Mouse (Mus musculus) thymus, postnatal 10 days (tissue): ENCODE data around the gene Snph.
"Not testable (repeated sequence)": the region's sequence is repeated elsewhere in the genome, so short reads cannot be mapped to it uniquely, and the experiment has no call there.

Source experiments
- DNase-seq, 2 experiments: peaks; one replicate each; pipeline ENCODE4 v3.0.0; 2021; ENCODE audit warnings: low spot score in 2 of 2

The Snph gene

DNA sequence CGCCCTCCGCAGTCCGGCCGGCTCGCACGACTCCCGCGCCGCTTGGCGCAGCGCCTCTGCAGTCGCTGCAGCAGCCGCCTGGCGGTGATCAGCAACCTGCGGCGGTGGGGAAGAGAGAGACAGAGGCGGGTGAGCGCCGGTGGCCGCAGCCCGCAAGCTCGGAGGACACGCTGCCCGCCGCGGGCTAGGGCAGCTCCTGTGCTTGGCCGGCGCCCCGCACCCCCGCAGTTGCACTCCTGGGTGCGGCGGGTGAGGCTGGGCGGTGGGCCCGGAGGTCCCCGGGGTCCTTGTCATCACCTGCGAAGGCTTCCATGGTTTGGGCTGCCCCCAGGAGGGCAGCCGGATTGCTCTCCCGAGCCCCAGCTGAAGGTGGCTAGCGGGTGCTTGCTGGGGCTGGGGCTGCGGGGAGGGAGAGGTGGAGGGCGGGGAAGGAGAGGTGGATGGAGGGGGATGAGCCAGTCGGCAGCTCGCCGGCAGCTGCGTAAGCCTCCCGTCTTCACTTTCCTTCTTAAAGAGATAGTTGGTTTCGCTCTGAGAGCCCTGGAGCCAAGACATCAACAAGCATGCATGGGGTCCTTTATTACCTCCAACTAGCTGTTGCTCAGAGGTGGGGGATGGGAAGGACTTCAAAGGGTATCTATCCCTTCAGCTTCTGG lies at the start of gene Snph:
TSS of gene Snph (minus strand) at position 435 of the 656 bp plus-strand sequence.
- DNase-seq = peak; percentile 34 to 47

GRCm38 (mm10) chr2:151676234-151676633 lies 43.8 kb upstream of the Snph start:
- no peak for DNase-seq

DNA sequence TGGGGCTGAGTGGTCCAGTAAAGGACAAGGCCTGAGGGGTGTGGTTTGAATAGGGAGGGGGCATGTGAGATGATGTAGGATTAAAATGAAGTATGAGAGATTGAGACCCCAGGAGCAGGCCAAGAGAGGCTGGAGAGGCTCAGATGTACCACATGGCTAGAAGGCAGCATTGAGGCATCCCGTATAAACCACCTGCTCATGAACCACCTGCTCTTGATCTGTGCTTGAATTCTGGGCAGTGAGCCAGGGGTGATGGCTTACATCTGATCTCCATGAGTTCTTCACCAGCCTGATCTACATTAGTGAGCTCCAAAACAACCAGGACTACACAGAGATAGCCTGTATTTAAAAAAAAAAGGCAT lies 38.6 kb upstream of the Snph start:
- no peak for DNase-seq

GRCm38 (mm10) chr2:151670026-151670967 lies 37.9 kb upstream of the Snph start:
- no peak for DNase-seq

GRCm38 (mm10) chr2:151668433-151668832 lies 36.0 kb upstream of the Snph start, which contains the start of gene Rad21l:
Gene Rad21l, minus strand, starts transcription at chr2:151668533.
- DNase-seq = no peak

DNA sequence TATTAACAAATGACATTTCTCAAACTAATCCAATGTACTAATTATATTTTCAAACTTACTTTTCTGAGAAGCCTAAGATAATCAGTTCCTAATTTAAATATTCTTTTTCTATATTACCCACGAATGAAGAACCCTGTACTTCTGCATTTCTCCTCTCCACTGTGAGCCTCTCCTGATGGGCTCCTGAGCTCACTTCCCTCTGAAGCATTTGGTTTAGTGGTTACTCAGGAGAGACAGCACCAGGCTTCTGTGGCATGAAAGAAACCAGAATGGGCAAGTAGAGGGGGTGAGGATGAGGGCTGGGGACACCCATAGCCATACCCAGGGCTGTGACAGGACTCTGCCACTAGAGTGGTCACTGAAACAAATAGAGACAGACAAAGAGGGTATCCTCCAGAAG lies 19.7 kb upstream of the Snph start:
- DNase-seq = no peak

DNA sequence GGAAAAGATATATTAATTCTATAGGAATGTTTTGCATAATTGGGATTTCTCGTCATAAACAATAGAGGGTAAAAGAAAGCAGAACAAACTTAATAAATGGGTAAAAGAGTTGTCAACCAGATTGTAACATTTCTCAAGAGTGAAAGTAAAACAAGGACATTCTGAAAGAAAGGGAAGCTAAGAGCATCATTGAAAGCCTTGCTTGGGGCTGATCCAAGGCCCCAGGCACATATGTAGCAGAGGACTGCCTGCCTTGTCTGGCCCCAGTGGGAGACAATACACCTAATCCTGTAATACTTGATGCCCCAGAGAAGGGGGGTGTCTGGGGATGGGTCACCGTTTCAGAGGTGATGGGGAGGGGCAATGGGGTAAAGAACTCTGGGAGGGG lies 3.6 kb upstream of the Snph start:
- no peak for DNase-seq

DNA sequence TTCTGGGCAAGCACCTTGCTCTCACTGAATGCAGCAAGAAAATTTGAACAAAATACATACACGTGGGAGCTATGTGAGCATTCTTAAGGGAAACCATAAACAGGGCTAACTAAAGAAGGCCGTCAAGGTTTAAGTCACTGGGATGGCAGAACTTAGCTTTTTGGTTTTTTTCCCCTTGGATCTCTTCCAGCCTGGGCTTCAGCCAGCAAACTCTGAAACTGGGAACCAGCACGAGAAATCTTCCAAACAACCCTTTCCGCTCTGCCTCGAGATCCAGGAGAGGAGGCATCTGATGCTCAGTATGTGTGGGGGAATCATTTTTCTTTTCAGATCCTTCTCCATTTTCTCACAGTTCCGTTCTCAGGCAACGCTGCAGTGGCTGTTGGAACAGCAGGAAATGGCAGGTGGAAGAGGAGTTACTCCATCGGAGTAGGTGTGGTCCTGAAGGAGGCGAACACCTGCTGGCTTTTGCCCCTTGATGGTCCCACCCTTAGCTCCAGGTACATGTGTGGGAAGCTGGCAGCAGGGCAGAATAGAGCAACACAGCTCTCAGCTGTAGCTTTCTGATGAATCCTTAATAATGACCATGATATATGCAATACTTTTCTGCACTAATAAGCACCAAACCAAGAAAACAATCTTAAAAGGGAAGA lies 3.1 kb upstream of the Snph start:
- DNase-seq = no peak

DNA sequence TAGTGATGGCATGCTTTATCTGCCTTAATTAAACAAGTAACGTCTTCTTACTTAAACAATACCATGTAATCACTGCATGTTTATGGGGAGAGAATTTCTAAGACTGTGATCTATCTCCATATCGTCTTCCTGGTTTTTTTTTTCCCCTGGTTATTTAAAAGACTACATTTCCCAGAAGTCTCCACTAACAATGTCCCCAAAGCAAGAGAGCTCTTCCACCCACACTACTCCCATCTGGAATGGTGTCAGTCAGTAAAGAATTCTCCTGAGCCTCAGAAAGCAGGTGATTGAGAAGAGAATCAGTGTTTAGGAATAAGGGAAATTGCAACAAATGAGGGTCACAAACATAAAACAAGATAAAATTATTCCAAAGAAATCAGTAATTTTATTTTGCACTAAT lies 2.5 kb upstream of the Snph start:
- no peak for DNase-seq

DNA sequence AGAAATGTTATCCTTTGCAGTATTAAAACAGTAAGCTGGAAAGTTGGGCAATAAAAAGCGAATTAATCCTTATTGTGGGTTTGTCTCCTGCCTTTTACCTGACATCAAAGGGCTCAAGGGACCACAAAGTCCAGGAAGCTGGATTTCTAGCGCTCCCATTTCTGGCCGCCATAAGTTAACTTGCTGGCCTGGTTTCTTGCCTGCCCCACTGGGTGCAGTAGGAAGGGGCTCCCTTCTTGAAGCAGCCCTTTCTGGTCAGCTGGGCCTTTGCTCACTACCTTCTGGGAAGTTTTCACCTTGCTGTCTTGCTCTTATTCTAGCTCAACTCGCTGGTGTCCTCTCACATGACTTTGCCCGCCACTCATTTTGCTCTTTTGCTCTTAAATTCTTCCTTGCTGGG lies 589 bp upstream of the Snph start:
- DNase-seq = no peak

- no peak for DNase-seq
Measured at GRCm38 (mm10) chr2:151631406-151632158, 811 bp downstream of the Snph start.

DNA sequence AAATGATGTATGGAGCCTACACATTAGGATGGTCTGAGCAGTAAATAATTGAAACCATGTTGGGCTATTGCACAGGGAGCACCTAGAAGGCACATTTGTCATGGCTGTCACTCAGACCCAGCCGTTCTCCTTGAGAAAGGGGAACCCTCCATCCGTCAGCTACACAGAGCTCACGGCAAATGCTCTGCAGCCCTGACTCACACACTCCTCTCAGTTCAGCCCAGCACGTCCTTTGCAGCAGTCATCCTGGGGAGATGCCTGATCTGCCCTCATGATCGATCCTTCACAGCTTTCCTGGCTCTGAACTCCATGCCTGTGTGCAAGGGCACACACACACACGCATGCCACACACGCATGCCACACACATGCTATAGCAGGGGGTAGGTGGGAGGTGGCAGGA lies 3.1 kb downstream of the Snph start:
- DNase-seq = no peak

DNA sequence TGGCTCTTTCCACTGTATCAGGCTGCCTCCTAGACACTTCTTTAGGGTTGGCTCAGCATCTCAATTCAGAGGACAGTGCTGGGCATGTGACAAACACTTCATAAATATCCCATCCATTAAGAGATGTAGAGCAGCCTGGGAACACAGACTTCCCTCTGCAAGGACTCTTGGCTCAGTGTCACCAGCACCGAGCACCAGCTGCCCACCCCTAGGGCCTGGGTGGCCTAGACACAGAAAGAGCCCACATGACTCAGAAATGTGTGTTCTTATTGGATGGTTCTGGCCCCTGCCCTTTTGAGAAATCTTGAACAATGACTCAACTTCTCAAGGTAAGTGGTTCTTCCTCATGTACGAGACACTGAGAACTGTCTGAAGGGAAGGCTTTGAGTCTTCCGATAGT lies 4.4 kb downstream of the Snph start:
- no peak for DNase-seq

- DNase-seq = no peak
Measured at GRCm38 (mm10) chr2:151626296-151626695, 6.1 kb downstream of the Snph start.

DNA sequence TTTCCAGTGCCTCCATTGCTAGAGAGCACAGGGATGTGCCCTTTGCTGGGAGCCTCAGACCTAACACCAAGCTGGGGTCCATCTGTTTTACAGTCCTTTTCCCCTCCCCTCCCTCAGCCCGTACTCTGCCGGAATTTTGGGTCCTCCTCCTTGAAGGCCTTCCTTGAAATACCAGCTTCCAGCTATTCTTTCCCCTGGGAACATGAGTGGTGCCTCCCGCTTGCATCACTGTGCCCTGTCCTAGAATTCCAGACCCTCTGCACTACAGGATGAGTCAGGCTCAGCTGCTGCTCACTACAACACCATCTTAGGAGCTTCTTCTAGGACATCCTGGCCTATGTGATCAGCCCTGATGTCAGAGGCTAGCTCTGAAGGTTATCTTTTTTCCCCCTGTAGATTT lies 8.6 kb downstream of the Snph start:
- DNase-seq = no peak

DNA sequence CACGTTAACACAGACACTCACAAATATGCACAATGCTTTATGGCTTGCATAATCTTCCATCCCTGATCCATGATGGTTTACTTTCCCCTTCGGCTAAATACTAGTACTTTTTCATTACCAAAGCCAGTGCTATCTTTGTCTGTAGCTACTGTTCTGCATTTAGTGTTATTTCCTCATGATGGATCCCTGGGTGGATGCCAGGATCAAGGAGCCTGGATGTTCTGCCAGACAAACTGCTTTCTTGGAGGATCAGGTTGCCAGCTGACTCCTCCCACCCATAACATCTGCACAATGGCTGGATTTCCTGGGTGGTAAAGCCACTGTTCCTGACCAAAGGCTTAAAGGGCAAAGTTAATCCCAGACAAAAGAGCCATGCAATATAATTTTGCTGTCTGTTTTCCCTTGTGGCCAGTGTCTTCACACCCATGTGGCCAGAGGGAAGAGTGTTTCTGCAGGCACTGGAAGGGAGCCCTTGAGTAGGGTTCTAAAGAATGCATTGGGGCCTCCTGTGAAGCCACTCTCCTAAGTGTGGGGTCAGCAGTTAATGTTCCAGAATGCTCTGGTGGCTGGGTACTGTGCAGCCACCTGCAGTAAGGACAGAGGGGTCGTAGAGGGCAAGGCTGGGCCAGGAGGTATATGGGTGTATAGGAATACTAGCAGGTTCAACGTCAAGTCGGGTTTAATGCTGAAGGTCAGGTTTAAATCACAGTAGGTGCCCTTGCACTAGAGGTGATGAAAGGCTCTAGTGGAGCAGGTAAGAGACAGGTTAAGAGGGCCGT lies 15.7 kb downstream of the Snph start:
- DNase-seq = no peak

- not testable (repeated sequence) for DNase-seq
Measured at GRCm38 (mm10) chr2:151615779-151616178, 16.6 kb downstream of the Snph start.

GRCm38 (mm10) chr2:151609974-151610373 lies 22.4 kb downstream of the Snph start:
- no peak for DNase-seq

GRCm38 (mm10) chr2:151608435-151608834 lies 24.0 kb downstream of the Snph start:
- no peak for DNase-seq

- DNase-seq = no peak
Measured at GRCm38 (mm10) chr2:151605437-151605987, 26.9 kb downstream of the Snph start.

- DNase-seq = no peak
Measured at GRCm38 (mm10) chr2:151603630-151604029, 28.8 kb downstream of the Snph start.
